Mouse (Mus musculus): Measurements from ENCODE around the gene Meltf. TPM values are rescaled to one million over a fixed set of nuclear protein-coding genes. Genes with fewer than 3 reads are reported as not detected.
A peak's percentile ranks its signal among the peaks of the same experiment; 100 is the strongest.

Gene Meltf
- total and polyA plus RNA-seq, 3 experiments, result 0.04 to 0.09 (median 0.07) TPM

- no peaks in the 10 kb centered on the region for H3K27me3 ChIP-seq (replicated peaks)
- peaks cover 27% of the 10 kb centered on the region for H3K9me3 ChIP-seq (replicated peaks; ENCODE audit: low read length)
- H3K4me2 ChIP-seq (ENCODE audit: insufficient read depth, low read depth, poor library complexity, severe bottlenecking), result peak overlapping the region; percentile 73
- H3K9ac ChIP-seq (ENCODE audit: insufficient read depth, low read depth), result peak overlapping the region; percentile 41; the same call in 1 of the 2 replicates
- dilution Hi-C loops (cut with MboI; ENCODE audit: extremely low pct_ligation_motif_present, extremely low pct_unique_long_range_greater_than_20kb, low sequenced_read_pairs) (no loop called here), in situ Hi-C loops (cut with MboI; ENCODE audit: low pct_ligation_motif_present, low pct_unique_long_range_greater_than_20kb, low sequenced_read_pairs) (loop anchor here (5.0 kb wide), 1 partner anchor 174 kb away; no protein-coding TSS in a partner anchor)
- peak overlapping the region in 1 of 3 experiments; percentile 68 for H3K4me3 ChIP-seq (replicated peaks in 1 of 3; ENCODE audit: low read depth in 2 of 3, low read length in 2 of 3, poor library complexity in 1 of 3)
- no peak for DNase-seq (ENCODE audit: extremely low read depth)
- TF ChIP-seq UBTF (IDR thresholded peaks at IDR 0.05; ENCODE audit: low read depth, low read length) (0 out of 2 replicates have a peak, but pooled peaks have one; percentile 34), NRF1 (IDR thresholded peaks at IDR 0.05; ENCODE audit: low read depth, low read length) (0 out of 2 replicates have a peak, but pooled peaks have one; percentile 10), MAFK (IDR thresholded peaks at IDR 0.05; ENCODE audit: insufficient replicate concordance, low read length) (no peak), ZC3H11A (IDR thresholded peaks at IDR 0.05; ENCODE audit: low read depth, low read length) (no peak), JUN (IDR thresholded peaks at IDR 0.05; ENCODE audit: insufficient read depth, low read depth, low read length) (no peak), TBP (conservative IDR thresholded peaks at IDR 0.05; ENCODE audit: low read depth, low read length) (no peak), KAT2A (IDR thresholded peaks at IDR 0.05; ENCODE audit: insufficient replicate concordance, low read length) (no peak), MXI1 (IDR thresholded peaks at IDR 0.05; ENCODE audit: low read depth, low read length) (no peak), BHLHE40 (IDR thresholded peaks at IDR 0.05; ENCODE audit: low read depth, low read length) (no peak), JUND (conservative IDR thresholded peaks at IDR 0.05; ENCODE audit: low read depth, low read length) (no peak)
- peaks cover 12 to 41% of the 10 kb centered on the region in 2 experiments for H3K4me1 ChIP-seq (ENCODE audit: control insufficient read depth in 1 of 2, insufficient read depth in 2 of 2)
- peaks cover 4% of the 10 kb centered on the region for H3K79me2 ChIP-seq (replicated peaks; ENCODE audit: control insufficient read depth, extremely low read depth, insufficient read depth, poor library complexity, severe bottlenecking)
- H3K36me3 ChIP-seq (replicated peaks in 1 of 2; ENCODE audit: control insufficient read depth in 1 of 2, insufficient read depth in 1 of 2, low read length in 1 of 2), result peaks cover 9 to 29% of the 10 kb centered on the region in 2 experiments
- no peak overlapping the region for H3K27ac ChIP-seq (ENCODE audit: insufficient read depth, low read depth)
Measured at GRCm38 (mm10) chr16:31926091-31926490, 47.5 kb downstream of the Meltf start.

- peaks cover 33% of the 10 kb centered on the region for H3K9me3 ChIP-seq (replicated peaks; ENCODE audit: low read length)
- H3K79me2 ChIP-seq (replicated peaks; ENCODE audit: control insufficient read depth, extremely low read depth, insufficient read depth, poor library complexity, severe bottlenecking), result peaks cover 4% of the 10 kb centered on the region
- H3K9ac ChIP-seq (ENCODE audit: insufficient read depth, low read depth), result peak overlapping the region; percentile 41; the same call in 1 of the 2 replicates
- TF ChIP-seq CHD1 (IDR thresholded peaks at IDR 0.05; ENCODE audit: low read depth, low read length) (no peak), ELF1 (IDR thresholded peaks at IDR 0.05; ENCODE audit: low read depth, low read length) (peak; percentile 31), TCF12 (IDR thresholded peaks at IDR 0.05; ENCODE audit: low read depth, low read length) (peak; percentile 87), BHLHE40 (IDR thresholded peaks at IDR 0.05; ENCODE audit: low read depth, low read length) (peak; percentile 100), MEF2A (IDR thresholded peaks at IDR 0.05; ENCODE audit: borderline replicate concordance, low read depth, low read length) (peak; percentile 79), USF1 (IDR thresholded peaks at IDR 0.05; ENCODE audit: low read depth, low read length) (peak; percentile 82), USF2 (conservative IDR thresholded peaks at IDR 0.05; ENCODE audit: low read depth, low read length) (peak; percentile 80), MAFK (IDR thresholded peaks at IDR 0.05; ENCODE audit: insufficient replicate concordance, low read length) (peak; percentile 51; the same call in 1 of the 2 replicates), KAT2A (IDR thresholded peaks at IDR 0.05; ENCODE audit: insufficient replicate concordance, low read length) (no peak), ZNF384 (IDR thresholded peaks at IDR 0.05; ENCODE audit: low read depth, low read length) (peak; percentile 92), GABPA (IDR thresholded peaks at IDR 0.05; ENCODE audit: insufficient replicate concordance, low read depth, low read length) (no peak), CHD2 (IDR thresholded peaks at IDR 0.05; ENCODE audit: low read length) (peak; percentile 86), ZKSCAN1 (IDR thresholded peaks at IDR 0.05; ENCODE audit: borderline replicate concordance, low read depth, low read length) (no peak), TBP (conservative IDR thresholded peaks at IDR 0.05; ENCODE audit: low read depth, low read length) (peak; percentile 77), MAX (IDR thresholded peaks at IDR 0.05; ENCODE audit: low read length) (peak; percentile 84), IRF4 (IDR thresholded peaks at IDR 0.05; ENCODE audit: low read depth, low read length) (peak; percentile 81), RCOR1 (conservative IDR thresholded peaks at IDR 0.05; ENCODE audit: low read depth, low read length) (0 out of 2 replicates have a peak, but pooled peaks have one; percentile 79), UBTF (IDR thresholded peaks at IDR 0.05; ENCODE audit: low read depth, low read length) (no peak), MAZ (IDR thresholded peaks at IDR 0.05; ENCODE audit: low read depth, low read length) (no peak), NRF1 (IDR thresholded peaks at IDR 0.05; ENCODE audit: low read depth, low read length) (no peak), POLR2A (IDR thresholded peaks at IDR 0.05; ENCODE audit: low read depth, low read length) (peak; percentile 44; the same call in 1 of the 2 replicates), EP300 (IDR thresholded peaks at IDR 0.05; ENCODE audit: low read length) (peak; percentile 79), ETS1 (conservative IDR thresholded peaks at IDR 0.05; ENCODE audit: low read depth, low read length) (peak; percentile 96), E2F4 (IDR thresholded peaks at IDR 0.05; ENCODE audit: insufficient replicate concordance, low read depth, low read length) (no peak)
- no peaks in the 10 kb centered on the region for H3K27me3 ChIP-seq (replicated peaks)
- peak overlapping the region; percentile 42; the same call in 1 of the 2 replicates for H3K27ac ChIP-seq (ENCODE audit: insufficient read depth, low read depth)
- H3K4me2 ChIP-seq (ENCODE audit: insufficient read depth, low read depth, poor library complexity, severe bottlenecking), result peak overlapping the region; percentile 73
- dilution Hi-C loops (cut with MboI; ENCODE audit: extremely low pct_ligation_motif_present, extremely low pct_unique_long_range_greater_than_20kb, low sequenced_read_pairs) (no loop called here), in situ Hi-C loops (cut with MboI; ENCODE audit: low pct_ligation_motif_present, low pct_unique_long_range_greater_than_20kb, low sequenced_read_pairs) (loop anchor here (5.0 kb wide), 1 partner anchor 174 kb away; no protein-coding TSS in a partner anchor)
- peak; percentile 97 for DNase-seq (ENCODE audit: extremely low read depth)
- H3K4me3 ChIP-seq (replicated peaks in 1 of 3; ENCODE audit: low read depth in 2 of 3, low read length in 2 of 3, poor library complexity in 1 of 3), result peak overlapping the region; percentile 45 to 68 (median 66)
- peaks cover 9 to 35% of the 10 kb centered on the region in 2 experiments for H3K36me3 ChIP-seq (replicated peaks in 1 of 2; ENCODE audit: control insufficient read depth in 1 of 2, insufficient read depth in 1 of 2, low read length in 1 of 2)
- H3K4me1 ChIP-seq (ENCODE audit: control insufficient read depth in 1 of 2, insufficient read depth in 2 of 2), result peaks cover 12 to 41% of the 10 kb centered on the region in 2 experiments
Measured at GRCm38 (mm10) chr16:31926547-31927182, 48.1 kb downstream of the Meltf start.

Measured in CH12.LX (cell line).